Mouse (Mus musculus): Measurements from ENCODE around the gene Senp2.
"Not testable (repeated sequence)": the region's sequence is repeated elsewhere in the genome, so short reads cannot be mapped to it uniquely, and the experiment has no call there.

The Senp2 gene

DNA sequence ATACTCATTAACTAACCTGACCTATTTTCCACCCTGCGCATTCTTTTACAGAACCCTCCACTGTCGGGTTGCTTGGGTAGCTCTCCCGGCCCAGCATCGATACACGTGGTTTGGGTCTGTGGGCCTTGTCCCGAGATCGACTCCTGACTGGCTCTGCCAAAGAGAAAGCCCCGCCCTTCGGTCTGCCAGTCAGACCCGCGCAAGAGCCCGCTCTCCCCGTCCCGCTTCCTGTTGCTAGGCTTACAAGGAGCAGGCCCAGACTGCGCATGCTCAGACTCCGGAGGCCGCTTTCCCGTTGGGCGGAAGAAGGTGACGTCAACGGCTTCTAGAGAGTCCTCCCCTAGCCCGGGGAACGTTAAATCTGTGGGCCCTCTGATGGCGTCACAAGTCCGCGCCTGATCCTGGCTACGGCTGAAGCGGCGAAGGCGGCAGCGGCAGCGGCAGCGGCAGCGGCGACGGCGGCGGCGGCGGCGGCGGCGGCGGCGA is at the start of gene Senp2:
Gene Senp2 (plus strand): TSS at position 386 of the 486 bp plus-strand sequence.
- DNase-seq (ENCODE audit: low read depth, low spot score) = peak; percentile 100

DNA sequence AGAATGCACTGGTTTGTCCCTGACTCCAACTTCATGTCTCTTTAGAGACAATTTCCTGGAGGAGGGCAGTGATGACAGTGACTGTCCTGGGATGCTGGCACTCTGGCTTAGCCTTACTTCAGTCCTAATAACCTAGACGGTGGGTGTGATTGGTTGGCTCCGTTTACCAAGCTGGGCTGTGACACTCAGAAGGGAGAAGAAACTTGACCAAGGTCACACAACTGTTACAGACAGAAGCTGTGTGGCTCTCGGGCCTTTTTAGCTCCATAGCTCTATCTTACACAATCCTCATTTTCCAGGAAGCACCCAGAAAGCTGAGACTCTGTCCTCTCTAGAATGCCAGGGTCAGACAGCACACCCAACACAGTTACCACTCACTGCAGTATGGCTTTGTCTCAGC is 43.7 kb upstream of the Senp2 start:
- DNase-seq (ENCODE audit: low read depth, low spot score) = no peak

DNA sequence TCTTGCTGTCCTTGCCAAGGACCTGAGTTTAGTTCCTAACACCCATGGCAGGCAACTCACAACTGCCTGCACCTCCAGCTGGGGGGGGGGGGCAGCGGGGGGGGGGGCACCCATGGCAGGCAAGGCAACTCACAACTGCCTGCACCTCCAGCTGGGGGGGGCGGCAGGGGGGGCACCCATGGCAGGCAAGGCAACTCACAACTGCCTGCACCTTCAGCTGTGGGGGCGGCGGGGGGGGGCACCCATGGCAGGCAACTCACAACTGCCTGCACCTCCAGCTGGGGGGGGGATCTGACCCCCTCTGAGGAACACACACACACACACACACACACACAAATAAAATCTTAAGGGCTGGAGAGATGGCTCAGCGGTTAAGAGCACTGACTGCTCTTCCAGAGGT is 39.4 kb upstream of the Senp2 start:
- no peak for DNase-seq (ENCODE audit: low read depth, low spot score)

DNA sequence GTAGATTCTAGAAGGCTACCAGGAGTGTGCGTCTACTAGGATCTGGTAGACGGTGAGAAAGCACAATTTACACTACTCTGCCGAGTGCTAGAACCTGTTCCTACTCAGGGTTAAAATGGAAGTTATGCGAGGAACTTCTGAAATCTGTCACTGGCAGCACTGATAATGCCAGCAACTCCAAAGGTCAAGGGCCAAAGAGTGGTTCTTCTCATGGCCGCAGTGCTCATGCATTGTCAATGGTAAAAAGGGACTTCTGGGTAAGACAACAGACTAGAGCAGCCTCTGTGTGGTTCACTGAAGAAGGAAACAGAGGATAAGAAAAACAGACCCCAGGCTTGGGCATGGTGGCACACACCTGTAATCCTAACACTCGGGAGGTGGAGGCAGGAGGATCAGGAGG is 38.7 kb upstream of the Senp2 start:
- no peak for DNase-seq (ENCODE audit: low read depth, low spot score)

DNA sequence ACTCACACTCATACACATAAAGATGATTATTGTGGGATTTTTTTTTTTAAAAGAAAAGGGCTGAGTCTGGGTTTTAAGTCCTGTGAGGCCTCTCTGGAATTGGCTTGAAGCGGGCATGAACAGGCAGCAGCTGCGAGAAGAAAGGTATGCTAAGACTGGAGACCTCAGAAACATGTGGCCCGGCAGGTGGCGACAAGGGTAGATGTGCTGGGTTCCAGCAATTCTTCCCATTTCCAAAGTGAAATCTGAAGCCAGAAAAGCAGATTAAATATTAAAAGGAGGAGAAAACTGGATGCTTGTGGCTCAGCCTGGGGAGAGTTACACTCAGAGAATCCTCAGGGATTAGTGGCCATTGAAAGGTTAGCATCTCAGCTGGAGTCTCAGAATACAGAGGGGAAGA is 37.8 kb upstream of the Senp2 start:
- no peak for DNase-seq (ENCODE audit: low read depth, low spot score)

DNA sequence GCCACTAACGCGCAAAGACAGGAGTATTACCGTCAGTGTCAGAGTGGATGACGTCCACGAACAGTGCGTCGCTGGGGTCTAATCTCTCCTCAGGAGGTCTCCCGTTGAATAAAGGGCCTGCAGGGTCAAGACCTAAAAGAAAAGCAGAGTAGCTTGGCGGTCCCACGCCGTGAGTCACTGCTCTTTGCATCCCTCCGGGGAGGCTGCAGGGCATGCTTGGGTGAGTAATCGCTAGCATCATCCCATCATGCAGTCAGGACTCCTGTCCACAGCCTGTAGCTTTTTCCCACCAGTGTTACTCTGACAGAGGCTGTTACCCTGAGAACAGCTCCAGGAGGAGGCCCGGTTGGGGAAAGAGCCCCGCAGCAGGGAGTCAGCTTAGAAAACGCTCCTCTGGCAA is 33.1 kb upstream of the Senp2 start:
- no peak for DNase-seq (ENCODE audit: low read depth, low spot score)

DNA sequence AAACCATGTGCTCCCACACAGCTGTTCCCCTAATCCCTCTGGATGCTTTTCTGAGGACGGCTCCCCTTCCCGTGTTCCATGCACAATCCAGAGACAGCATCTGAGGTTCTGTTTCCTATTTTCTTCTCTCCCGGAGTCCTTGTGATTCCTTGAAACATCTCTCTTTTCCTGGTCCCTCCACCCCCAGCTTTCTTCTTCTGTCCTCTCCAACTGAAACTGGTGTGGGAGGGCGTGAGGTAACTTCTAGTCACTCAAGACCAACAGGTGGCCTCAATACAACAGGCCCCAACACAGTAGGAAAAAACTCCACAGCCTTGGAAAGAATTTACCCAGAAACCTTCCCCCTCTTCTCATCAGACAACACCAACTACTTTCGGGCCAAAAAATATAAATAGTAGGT is 31.9 kb upstream of the Senp2 start:
- no peak for DNase-seq (ENCODE audit: low read depth, low spot score)

DNA sequence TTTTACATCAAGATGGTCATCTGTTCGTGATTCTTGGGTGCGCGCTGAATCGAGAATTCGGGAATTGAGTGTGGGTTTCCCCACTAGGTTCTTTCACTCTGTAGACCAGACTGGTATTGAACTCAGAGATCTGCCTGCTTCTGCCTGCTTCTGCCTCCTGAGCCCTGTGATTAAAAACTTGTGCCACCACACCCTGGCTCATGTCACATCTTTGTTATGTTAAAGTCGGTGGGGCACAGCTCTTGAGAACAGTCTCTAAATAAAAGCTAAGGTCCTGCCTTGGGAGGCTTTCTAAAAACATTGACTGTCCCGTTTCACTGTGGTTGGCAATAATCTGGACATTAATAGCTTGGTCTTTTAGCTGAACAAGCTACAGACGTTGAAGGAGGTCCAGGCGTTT is 26.1 kb upstream of the Senp2 start:
- no peak for DNase-seq (ENCODE audit: low read depth, low spot score)

DNA sequence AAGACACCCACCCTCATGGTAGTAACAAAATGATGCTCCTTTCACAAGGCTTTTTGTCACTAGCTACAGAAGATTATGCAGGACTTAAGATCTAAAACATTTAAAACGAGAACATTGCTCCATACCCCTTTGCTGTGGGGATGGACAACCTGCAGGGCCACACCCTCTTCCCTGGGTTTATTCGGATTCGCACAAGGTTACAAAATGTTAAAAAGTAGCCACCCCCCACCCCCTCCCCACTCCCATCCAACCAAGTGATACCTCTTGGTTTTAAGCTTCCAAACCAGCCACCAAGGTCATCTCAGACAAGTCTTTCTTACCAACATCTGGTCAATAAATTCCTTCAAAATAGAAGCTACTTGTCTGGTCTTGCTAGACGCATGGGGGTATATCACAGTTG is 25.7 kb upstream of the Senp2 start:
- DNase-seq (ENCODE audit: low read depth, low spot score) = no peak

DNA sequence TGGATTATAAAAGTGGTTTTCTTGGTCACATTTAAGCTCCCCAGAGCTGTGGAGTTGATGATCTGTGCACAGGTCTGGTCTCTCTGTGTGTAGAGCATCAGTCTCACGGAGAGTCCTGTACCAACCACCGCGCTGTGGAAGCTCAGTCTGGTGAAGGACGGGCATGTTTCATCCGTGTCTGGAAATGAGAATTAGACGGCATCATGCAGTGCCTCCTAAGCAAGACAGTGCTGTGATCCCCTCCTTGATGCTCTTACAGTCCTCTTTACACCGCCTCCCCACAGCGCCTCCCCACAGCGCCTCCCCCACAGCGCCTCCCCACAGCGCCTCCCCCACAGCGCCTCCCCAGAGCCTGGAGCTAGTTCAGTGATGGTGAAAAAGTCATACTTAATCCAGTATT is 25.2 kb upstream of the Senp2 start:
- DNase-seq (ENCODE audit: low read depth, low spot score) = no peak

DNA sequence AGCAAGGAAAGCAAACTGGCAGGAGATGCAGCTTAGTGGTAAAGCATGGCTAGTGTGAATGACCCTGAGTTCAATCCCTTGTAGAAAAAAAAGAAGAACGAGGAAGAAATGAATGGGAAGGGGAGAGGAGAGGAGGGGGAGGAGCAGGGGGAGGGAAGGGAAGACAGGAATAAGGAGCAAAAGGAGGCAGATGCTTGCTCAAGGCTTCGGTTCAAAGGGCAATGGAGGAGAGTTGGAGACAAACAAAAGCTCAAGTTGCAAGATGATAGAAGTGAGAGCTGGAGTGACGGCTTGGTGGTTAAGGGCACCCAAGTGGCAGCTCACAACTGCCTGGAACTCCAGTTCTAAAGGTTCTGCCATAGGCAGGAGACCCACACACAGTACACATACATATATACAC is 23.1 kb upstream of the Senp2 start:
- DNase-seq (ENCODE audit: low read depth, low spot score) = no peak

DNA sequence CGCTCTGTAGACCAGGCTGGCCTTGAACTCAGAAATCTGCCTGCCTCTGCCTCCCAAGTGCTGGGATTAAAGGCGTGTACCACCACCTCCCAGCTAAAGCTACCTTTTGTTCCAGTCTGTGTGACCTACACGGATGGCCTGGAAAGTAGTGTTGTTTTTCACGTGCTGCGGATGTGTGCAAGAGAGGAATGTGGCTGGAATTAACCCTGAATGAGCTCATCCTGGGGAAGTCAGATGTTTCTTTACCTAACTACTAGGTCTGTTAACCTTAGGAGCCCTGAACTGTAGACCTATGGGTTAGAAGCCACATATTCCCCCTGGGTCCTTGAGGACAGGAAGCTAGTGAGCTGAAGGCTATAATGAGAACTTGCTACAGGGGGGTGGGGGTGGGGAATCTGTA is 21.3 kb upstream of the Senp2 start:
- no peak for DNase-seq (ENCODE audit: low read depth, low spot score)

DNA sequence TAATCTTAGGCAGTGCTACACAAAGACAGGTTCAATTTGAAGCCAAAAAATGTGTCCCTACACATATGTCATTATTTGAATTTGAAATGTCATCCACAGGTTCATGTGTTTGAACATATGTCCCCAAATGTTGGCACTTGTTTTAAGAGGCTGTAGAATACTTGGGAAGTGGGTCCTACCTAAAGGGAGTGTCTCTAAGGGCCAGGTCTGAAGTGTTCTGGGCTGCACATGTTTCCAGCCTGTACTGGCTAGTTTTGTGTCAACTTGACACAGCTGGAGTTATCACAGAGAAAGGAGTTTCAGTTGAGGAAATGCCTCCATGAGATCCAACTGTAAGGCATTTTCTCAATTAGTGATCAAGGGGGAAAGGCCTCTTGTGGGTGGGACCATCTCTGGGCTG is 18.4 kb upstream of the Senp2 start:
- not testable (repeated sequence) for DNase-seq (ENCODE audit: low read depth, low spot score)

DNA sequence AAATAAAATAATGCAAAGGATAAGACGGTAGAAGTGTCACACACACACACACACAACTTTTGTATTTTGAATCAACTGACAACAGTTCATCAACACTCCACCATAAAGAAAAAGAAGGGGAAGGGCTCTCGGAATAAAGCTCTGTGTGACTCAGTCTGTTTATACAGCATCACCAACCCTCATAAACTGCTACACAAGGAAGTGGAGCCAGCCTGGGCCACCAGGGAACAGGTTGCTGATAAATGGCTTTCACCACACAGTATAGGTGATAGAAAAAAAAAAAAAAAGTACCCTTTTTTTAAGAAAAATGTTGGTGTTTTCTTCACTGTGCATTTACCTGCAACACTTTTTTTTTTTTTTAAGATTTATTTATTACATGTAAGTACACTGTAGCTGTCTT is 17.5 kb upstream of the Senp2 start:
- DNase-seq (ENCODE audit: low read depth, low spot score) = no peak

DNA sequence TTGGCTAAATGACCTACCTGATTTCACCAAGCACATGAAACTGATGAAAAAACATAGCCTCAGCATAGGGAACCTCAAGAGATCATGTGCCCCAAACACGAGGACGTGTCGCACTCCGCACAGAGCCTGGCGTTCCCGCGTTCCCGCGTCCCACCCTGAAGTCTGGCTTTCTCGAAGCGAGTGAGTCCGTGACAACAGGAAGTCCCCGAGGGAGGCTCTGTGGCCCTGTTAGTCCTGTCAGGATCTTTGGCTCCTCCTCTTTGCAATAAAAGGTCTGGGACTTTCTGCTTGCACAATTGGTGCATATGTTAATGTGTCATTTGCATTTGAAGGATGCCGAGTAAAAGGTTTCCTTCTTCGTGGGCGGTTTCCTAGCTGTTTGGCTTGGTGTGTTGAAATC is 14.0 kb upstream of the Senp2 start, which contains the start of gene Liph:
Gene Liph (minus strand): TSS at position 360 of the 400 bp plus-strand sequence.
- peak; percentile 41 for DNase-seq (ENCODE audit: low read depth, low spot score)

DNA sequence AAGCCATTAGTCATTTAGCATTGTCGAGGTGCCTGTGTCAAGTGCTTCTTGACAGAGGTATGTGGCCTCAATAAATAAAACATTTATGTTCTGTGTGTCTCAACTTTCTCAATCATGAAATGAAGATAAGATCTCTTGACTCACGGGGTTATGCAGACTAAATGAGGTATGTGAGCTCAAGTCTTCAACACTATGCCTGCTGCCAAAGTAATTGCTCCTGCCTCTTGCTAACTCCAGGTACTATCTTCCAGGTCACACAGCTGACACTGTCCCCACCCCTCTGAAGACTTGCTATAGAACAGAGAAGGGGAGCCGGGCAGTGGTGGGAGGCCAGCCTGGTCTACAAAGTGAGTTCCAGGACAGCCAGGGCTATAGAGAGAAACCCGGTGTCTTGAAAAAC is 12.9 kb upstream of the Senp2 start:
- peak; percentile 39 for DNase-seq (ENCODE audit: low read depth, low spot score)

DNA sequence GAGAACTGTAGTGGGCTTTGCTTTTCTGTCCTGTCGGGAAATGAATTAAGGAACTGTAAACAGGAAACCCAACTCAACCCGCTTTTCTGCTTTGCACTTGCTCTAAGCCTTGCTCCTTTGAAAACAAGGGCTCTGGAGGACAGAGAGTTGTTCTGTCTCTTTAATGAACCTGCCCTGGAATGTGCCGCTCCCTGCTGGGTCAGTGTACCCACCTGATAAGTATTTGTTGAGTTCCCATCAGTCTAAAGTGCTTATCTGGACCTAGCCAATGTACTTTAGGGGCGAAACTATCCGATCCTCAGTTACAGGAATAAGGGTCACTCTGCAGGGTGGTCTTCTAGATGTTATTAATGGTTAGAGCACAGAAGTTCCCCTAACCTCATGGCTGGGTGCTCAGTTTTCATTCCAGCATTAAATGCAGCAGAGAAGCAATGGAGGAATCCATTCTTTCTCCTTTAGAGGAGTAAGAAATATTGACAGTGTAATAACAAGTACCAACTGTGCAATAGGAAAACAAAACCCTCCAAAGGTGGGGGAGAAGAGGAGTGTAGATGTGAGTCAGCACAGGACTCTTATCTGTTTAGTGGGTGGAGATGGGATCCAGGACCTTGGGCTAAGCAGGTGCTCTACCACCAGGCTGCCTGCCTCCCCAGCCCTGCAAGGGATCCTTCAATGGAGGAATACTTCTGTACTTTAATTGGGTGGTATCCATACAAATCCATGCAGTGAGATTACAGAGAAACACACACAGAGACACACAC is 12.2 kb upstream of the Senp2 start:
- peak; percentile 51 for DNase-seq (ENCODE audit: low read depth, low spot score)

DNA sequence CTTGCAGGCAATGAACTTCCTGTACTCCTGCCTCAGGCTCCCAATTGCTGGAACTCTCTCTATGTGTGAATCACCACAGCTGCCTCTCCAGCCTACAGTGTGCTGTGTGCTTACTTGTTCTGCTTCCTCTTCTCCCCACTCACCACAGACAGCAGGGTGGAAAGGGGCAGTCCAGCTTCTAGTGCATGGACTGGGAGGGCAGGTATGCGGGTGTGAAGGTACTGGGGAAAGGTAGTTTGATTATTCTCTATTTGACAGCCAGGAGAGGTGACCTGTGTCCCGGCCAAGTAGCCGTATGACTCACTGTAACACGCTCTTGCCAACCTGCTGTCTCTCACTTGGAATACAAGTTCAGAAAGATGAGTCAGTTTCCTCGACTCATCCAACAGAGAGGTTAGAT is 11.2 kb upstream of the Senp2 start:
- no peak for DNase-seq (ENCODE audit: low read depth, low spot score)

DNA sequence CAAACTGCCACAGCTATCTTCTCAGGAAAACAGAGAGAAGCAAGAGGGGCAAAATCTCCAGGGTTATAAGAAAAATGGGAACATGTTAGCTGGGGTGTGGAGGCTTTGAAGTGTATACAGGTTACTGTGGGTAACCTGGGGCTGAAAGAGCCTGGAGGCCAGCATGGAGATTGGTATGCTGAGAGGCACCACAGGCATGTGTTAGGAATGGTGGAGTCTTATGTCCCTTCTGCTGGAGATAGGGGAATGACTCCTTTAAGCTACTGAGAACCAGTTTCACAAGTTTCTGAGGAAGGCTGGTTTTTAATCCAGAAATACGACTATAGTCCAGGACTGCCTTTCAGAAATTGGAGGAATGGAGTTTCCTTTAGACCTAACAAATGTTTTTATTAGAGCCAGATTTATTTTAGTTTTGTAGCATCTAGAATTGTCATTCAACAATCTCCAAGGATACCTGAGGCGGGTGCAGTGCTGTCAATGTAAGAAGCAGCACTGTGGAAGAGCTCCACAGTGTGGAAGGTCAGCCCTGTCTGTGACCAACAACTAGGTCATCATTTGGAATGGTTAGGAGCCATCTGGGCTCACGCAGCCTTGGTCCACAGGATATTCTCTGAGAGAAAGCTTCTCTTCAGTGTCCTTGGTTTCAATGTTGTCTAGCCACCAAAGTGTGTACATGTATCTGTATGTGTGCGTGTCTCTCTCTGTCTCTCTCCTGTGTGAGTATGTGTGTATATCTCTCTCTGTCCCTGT is 9.2 kb upstream of the Senp2 start:
- no peak for DNase-seq (ENCODE audit: low read depth, low spot score)

DNA sequence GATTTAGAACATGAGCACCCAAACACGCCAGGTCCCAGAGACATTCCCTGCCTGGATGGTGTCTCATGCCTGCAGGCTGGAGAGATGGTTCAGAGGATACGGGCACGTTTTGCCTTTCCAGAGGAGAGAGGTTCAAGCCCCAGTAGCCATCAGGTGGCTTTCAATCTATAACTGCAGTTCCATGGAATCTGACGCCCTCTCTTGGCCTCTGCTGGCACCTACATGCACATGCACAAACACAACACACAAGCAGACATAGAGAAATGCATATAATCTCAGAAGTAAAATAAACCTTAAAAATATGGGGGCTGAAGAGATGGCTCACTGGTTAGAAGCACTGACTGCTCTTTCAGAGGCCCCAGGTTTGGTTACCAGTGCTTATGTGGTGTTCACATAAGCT is 8.1 kb upstream of the Senp2 start:
- DNase-seq (ENCODE audit: low read depth, low spot score) = no peak

DNA sequence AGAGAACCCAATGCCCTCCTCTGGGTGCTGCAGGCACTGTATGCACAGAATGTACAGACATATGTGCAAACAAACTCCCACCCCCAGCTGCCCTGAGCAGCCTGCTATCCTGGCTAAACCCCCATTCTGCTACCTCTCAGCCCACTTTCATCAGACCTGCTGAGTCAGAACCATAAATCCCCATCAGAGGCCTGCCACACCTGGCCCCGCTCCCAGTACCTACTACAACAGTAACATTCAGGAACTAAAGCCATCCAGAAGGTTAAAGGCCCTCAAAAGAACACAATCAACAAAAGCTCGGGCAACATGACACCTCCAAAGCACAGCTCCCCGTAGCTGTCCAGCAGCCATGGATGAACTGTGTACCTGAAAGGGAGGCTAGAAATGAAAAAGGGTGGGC is 7.7 kb upstream of the Senp2 start:
- no peak for DNase-seq (ENCODE audit: low read depth, low spot score)

DNA sequence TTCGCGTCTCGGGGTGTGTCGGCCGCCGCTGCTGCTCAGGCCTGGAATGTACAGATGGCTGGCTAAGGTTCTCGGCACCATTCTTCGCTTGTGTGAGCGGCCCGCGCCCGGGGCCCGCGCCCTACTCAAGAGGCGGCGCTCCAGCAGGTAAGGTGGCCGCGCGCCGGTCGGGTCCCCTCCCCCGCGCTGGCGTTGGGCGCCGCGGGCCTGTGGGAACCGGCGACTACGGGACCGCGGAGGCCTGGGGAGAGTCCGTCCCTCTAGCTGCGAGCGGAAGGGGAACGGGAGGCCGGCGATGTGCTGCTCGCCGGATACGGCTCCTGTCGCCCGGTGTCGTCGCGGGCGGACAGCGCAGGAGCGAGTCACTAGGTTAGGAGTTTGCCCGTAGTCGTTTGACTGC is 312 bp downstream of the Senp2 start:
- no peak for DNase-seq (ENCODE audit: low read depth, low spot score)

DNA sequence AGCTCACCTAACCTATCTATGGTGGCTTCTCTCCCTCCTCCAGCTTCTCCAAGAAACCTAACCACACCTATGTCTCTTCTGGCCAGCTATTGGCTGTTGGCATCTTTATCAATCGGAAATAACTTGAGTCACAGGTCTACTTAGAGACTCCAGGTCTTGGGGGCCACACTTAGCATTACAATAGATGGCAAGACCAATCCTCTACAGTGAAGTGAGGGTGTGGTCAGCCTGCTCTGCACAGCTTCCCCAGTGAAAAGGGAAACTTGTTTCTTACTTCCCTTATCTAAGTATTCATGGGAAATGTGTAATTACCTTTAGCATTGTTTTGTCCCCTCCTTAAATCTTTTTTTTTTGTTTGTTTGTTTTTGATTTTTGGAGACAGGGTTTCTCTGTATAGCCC is 6.3 kb downstream of the Senp2 start:
- no peak for DNase-seq (ENCODE audit: low read depth, low spot score)

Data from c-Kit-negative CD71-positive TER-119-positive erythroid progenitor cells, embryonic 14.5 days (primary cell).